In genomic region chr8:120809050-120809449, GRCm38 (mm10) we compare ENCODE assay signal across 30 mouse cellular contexts.
DNase-seq lines count a peak whose midpoint lies in the region; ATAC-seq and TF ChIP-seq lines count a peak whose summit lies in the region.
"Had no signal": no experiment of that assay in that cellular context is flagged by ENCODE, and none has a peak within 500 bp of the region (broad histone marks: within the 10 kb centered on the region; RNA-seq: fewer than 3 reads in every experiment).

No protein-coding gene starts in this region.

- 48% methylated on average over 7 of the region's 7 CpGs for WGBS in kidney, embryonic 14.5 days
- 66% methylated on average over 7 of the region's 7 CpGs for WGBS in lung, embryonic 16.5 days
- 62% methylated on average over 7 of the region's 7 CpGs for WGBS in lung, adult 2 months

- H3K4me3 ChIP-seq in kidney, embryonic 14.5 days (ENCODE audit: low read length): no peak overlapping the region
- no peak overlapping the region for H3K4me3 ChIP-seq in lung, embryonic 16.5 days (ENCODE audit: low read length)
- no peak overlapping the region for H3K4me3 ChIP-seq in lung, adult 2 months (replicated peaks; ENCODE audit: extremely low read depth, low read depth, low read length)
- H3K4me3 ChIP-seq: erythroblast, embryonic 14.5 days; gastrocnemius, adult 2 months; hindbrain, embryonic 15.5 days; liver, embryonic 12.5 days; midbrain, embryonic 12.5 days; myocyte; neural tube, embryonic 13.5 days had no signal

- H3K27ac ChIP-seq in kidney, embryonic 14.5 days (ENCODE audit: low read depth, low read length): no peak overlapping the region
- H3K27ac ChIP-seq in lung, embryonic 16.5 days (ENCODE audit: low read length): peak overlapping the region; percentile 15; the same call in 1 of the 2 replicates
- H3K27ac ChIP-seq: gastrocnemius, adult 2 months; hindbrain, embryonic 15.5 days; liver, embryonic 12.5 days; midbrain, embryonic 12.5 days; neural tube, embryonic 13.5 days; stomach, postnatal 0 days had no signal

- H3K36me3 ChIP-seq in kidney, embryonic 14.5 days (ENCODE audit: control insufficient read depth, insufficient read depth, low read length): no peaks in the 10 kb centered on the region
- H3K36me3 ChIP-seq in lung, embryonic 16.5 days (ENCODE audit: control insufficient read depth, insufficient read depth, low read length): no peaks in the 10 kb centered on the region
- H3K36me3 ChIP-seq: G1E; hindbrain, embryonic 15.5 days; liver, embryonic 12.5 days; midbrain, embryonic 12.5 days; neural tube, embryonic 13.5 days had no signal

- H3K27me3 ChIP-seq in kidney, embryonic 14.5 days (ENCODE audit: control insufficient read depth, insufficient read depth, low read length): 0 out of 2 replicates have a peak, but pooled peaks cover 9% of the 10 kb centered on the region
- H3K27me3 ChIP-seq in lung, embryonic 16.5 days (ENCODE audit: control insufficient read depth, insufficient read depth, low read depth, low read length): no peaks in the 10 kb centered on the region
- H3K27me3 ChIP-seq: hindbrain, embryonic 15.5 days; midbrain, embryonic 12.5 days had no signal

- no peak for TF ChIP-seq POLR2A in lung, adult 2 months (IDR thresholded peaks at IDR 0.05; ENCODE audit: borderline replicate concordance, extremely low read depth, low read depth, low read length)

- no peak overlapping the region for H3K9ac ChIP-seq in kidney, embryonic 14.5 days (ENCODE audit: low read depth, low read length)
- 0 out of 2 replicates have a peak overlapping the region, but pooled peaks have one; percentile 5 for H3K9ac ChIP-seq in lung, embryonic 16.5 days (ENCODE audit: low read length)
- H3K9ac ChIP-seq: hindbrain, embryonic 15.5 days; liver, embryonic 12.5 days; liver, postnatal 0 days; midbrain, embryonic 12.5 days; neural tube, embryonic 13.5 days had no signal

- ATAC-seq in kidney, embryonic 14.5 days (ENCODE audit: low FRiP score, low TSS enrichment): no peak
- ATAC-seq in lung, embryonic 16.5 days (ENCODE audit: low read depth): no peak
- ATAC-seq: forebrain, embryonic 16.5 days; liver, embryonic 12.5 days; liver, postnatal 0 days had no signal

- H3K9me3 ChIP-seq in kidney, embryonic 14.5 days (ENCODE audit: control insufficient read depth, low read length): no peaks in the 10 kb centered on the region
- no peaks in the 10 kb centered on the region for H3K9me3 ChIP-seq in lung, embryonic 16.5 days (ENCODE audit: control insufficient read depth, low read length)
- H3K9me3 ChIP-seq: hindbrain, embryonic 15.5 days; liver, embryonic 12.5 days; midbrain, embryonic 12.5 days; neural tube, embryonic 13.5 days had no signal

- no peak overlapping the region for H3K4me2 ChIP-seq in kidney, embryonic 14.5 days (replicated peaks; ENCODE audit: low read depth, low read length)
- H3K4me2 ChIP-seq in lung, embryonic 16.5 days (ENCODE audit: low read depth, low read length): no peak overlapping the region
- H3K4me2 ChIP-seq: heart, embryonic 11.5 days; hindbrain, embryonic 15.5 days; liver, embryonic 12.5 days; midbrain, embryonic 12.5 days; neural tube, embryonic 13.5 days had no signal

- peaks cover 9% of the 10 kb centered on the region; the same call in 1 of the 2 replicates for H3K4me1 ChIP-seq in kidney, embryonic 14.5 days (ENCODE audit: control insufficient read depth, insufficient read depth, low read length)
- peaks cover 23% of the 10 kb centered on the region for H3K4me1 ChIP-seq in lung, embryonic 16.5 days (replicated peaks; ENCODE audit: control insufficient read depth, insufficient read depth, low read length)
- H3K4me1 ChIP-seq in lung, adult 2 months (ENCODE audit: control insufficient read depth, insufficient read depth, low read length): peaks cover 9% of the 10 kb centered on the region
- H3K4me1 ChIP-seq: hindbrain, embryonic 15.5 days; midbrain, embryonic 12.5 days; neural tube, embryonic 13.5 days had no signal

- no peak for TF ChIP-seq CTCF in lung, adult 2 months (IDR thresholded peaks at IDR 0.05; ENCODE audit: insufficient read depth, low read length)

- peak; percentile 30 for DNase-seq in adrenal gland, postnatal 10 days
- DNase-seq in adrenal gland, postnatal 25 days: no peak
- peak; percentile 48 for DNase-seq in kidney, postnatal 10 days
- no peak for DNase-seq in lung, adult 2 months
- DNase-seq in lung, postnatal 4 days: peak; percentile 48 to 76
- DNase-seq: cerebellum, adult 18-20 months; cerebellum, postnatal 10 days; gastrocnemius, adult 2 months; gastrocnemius, postnatal 36 days; heart, adult 18-20 months; heart, postnatal 36 days; kidney, adult 2 months; layer of hippocampus, postnatal 36 days; left cerebral cortex, postnatal 4 days; liver, postnatal 0 days; right cerebral cortex, postnatal 4 days; thymus, adult 18-20 months; thymus, postnatal 25 days had no signal

Comparison
In these comparisons a context has a peak if more than half of its experiments do, and no peak if none do; other contexts are left out.
1. DNase-seq: peak in adrenal gland, postnatal 10 days (single experiment), kidney, postnatal 10 days (single experiment) and lung, postnatal 4 days (2 of 2); none in adrenal gland, postnatal 25 days (single experiment) and lung, adult 2 months (single experiment).